Mouse (Mus musculus) CH12.LX (cell line): ENCODE results near the gene Hoxb5. TPM values are rescaled to one million over a fixed set of nuclear protein-coding genes. Genes with fewer than 3 reads are reported as not detected.

Source experiments
- DNase-seq: peaks from one replicate; pipeline ENCODE4 v3.0.0-alpha.2; 2013; ENCODE audit errors: extremely low read depth
- H3K27ac ChIP-seq: 2 replicates; pipeline ENCODE4 v1.5.1; 2012; ENCODE audit warnings: low read depth, mild to moderate bottlenecking, control low read depth, moderate library complexity; ENCODE audit not compliant: insufficient read depth
- H3K27me3 ChIP-seq: replicated peaks from 2 replicates; pipeline ENCODE3; 2012; ENCODE audit warnings: inconsistent platforms
- H3K36me3 ChIP-seq, 2 experiments: replicated peaks in 1 of 2; 2 replicates each; pipeline versions ENCODE3 to v1.6.1; 2012; ENCODE audit warnings: inconsistent platforms in 1 of 2, low read length in 1 of 2, mild to moderate bottlenecking in 1 of 2, mixed read lengths in 1 of 2, moderate library complexity in 1 of 2; ENCODE audit not compliant: control insufficient read depth in 1 of 2, insufficient read depth in 1 of 2
- H3K4me1 ChIP-seq, 2 experiments: 2 replicates each; pipeline ENCODE4 v1.6.1; 2012; ENCODE audit warnings: inconsistent platforms in 1 of 2, moderate library complexity in 1 of 2; ENCODE audit not compliant: insufficient read depth in 2 of 2, control insufficient read depth in 1 of 2
- H3K4me2 ChIP-seq: 2 replicates; pipeline ENCODE4 v1.6.1; 2012; ENCODE audit warnings: low read depth, mild to moderate bottlenecking, control low read depth; ENCODE audit not compliant: poor library complexity, insufficient read depth, severe bottlenecking
- H3K4me3 ChIP-seq, 3 experiments: fragments of 150-350 bp in 1 of 3; sonication (generic) in 1 of 3; replicated peaks in 1 of 3; 2 replicates each; pipeline versions ENCODE3 to v1.5.1; 2011 to 2012; ENCODE audit warnings: low read depth in 2 of 3, low read length in 2 of 3, mild to moderate bottlenecking in 2 of 3, moderate library complexity in 2 of 3, control low read depth in 1 of 3, improper control_type of control experiment in 1 of 3, inconsistent platforms in 1 of 3, mixed read lengths in 1 of 3; ENCODE audit not compliant: poor library complexity in 1 of 3
- H3K79me2 ChIP-seq: replicated peaks from 2 replicates; pipeline ENCODE4 v1.6.1; 2012; ENCODE audit warnings: mild to moderate bottlenecking, moderate library complexity; ENCODE audit not compliant: control insufficient read depth, poor library complexity, insufficient read depth, severe bottlenecking; ENCODE audit errors: extremely low read depth
- H3K9ac ChIP-seq: 2 replicates; pipeline ENCODE4 v1.6.1; 2012; ENCODE audit warnings: low read depth, mild to moderate bottlenecking, control low read depth, moderate library complexity; ENCODE audit not compliant: insufficient read depth
- H3K9me3 ChIP-seq: replicated peaks from 2 replicates; pipeline ENCODE3; 2012; ENCODE audit warnings: low read length, inconsistent platforms, mixed read lengths
- BHLHE40 ChIP-seq: IDR thresholded peaks from 2 replicates; pipeline ENCODE4 v1.6.1; 2011; ENCODE audit warnings: mild to moderate bottlenecking, low read depth, low read length, improper control_type of control experiment
- CHD2 ChIP-seq: IDR thresholded peaks from 2 replicates; pipeline ENCODE4 v1.6.1; 2011; ENCODE audit warnings: low read length, improper control_type of control experiment
- E2F4 ChIP-seq: IDR thresholded peaks from 2 replicates; pipeline ENCODE4 v1.6.1; 2011; ENCODE audit warnings: low read depth, low read length, improper control_type of control experiment; ENCODE audit not compliant: insufficient replicate concordance
- ELF1 ChIP-seq: IDR thresholded peaks from 2 replicates; pipeline ENCODE4 v1.6.1; 2014; ENCODE audit warnings: low read depth, mild to moderate bottlenecking, inconsistent platforms, low read length, improper control_type of control experiment
- ETS1 ChIP-seq: conservative IDR thresholded peaks from 2 replicates; pipeline ENCODE4 v1.6.1; 2012; ENCODE audit warnings: low read depth, mild to moderate bottlenecking, inconsistent platforms, low read length, improper control_type of control experiment, moderate library complexity
- GABPA ChIP-seq: IDR thresholded peaks from 2 replicates; pipeline ENCODE4 v1.6.1; 2012; ENCODE audit warnings: low read depth, low read length, improper control_type of control experiment, inconsistent platforms; ENCODE audit not compliant: insufficient replicate concordance
- HCFC1 ChIP-seq: IDR thresholded peaks from 2 replicates; pipeline ENCODE4 v1.6.1; 2012; ENCODE audit warnings: low read depth, mild to moderate bottlenecking, inconsistent platforms, low read length, improper control_type of control experiment
- IRF4 ChIP-seq: IDR thresholded peaks from 2 replicates; pipeline ENCODE4 v1.6.1; 2014; ENCODE audit warnings: low read depth, mild to moderate bottlenecking, inconsistent platforms, low read length, improper control_type of control experiment
- MAX ChIP-seq: IDR thresholded peaks from 2 replicates; pipeline ENCODE4 v1.6.1; 2011; ENCODE audit warnings: low read length, improper control_type of control experiment
- MAZ ChIP-seq: IDR thresholded peaks from 2 replicates; pipeline ENCODE4 v1.6.1; 2012; ENCODE audit warnings: low read depth, mild to moderate bottlenecking, inconsistent platforms, low read length, improper control_type of control experiment, moderate library complexity
- MEF2A ChIP-seq: IDR thresholded peaks from 2 replicates; pipeline ENCODE4 v1.6.1; 2014; ENCODE audit warnings: low read depth, mild to moderate bottlenecking, inconsistent platforms, low read length, improper control_type of control experiment, borderline replicate concordance
- MXI1 ChIP-seq: IDR thresholded peaks from 2 replicates; pipeline ENCODE4 v1.6.1; 2011; ENCODE audit warnings: mild to moderate bottlenecking, low read depth, low read length, improper control_type of control experiment
- NELFE ChIP-seq: IDR thresholded peaks from 2 replicates; pipeline ENCODE4 v1.6.1; 2011; ENCODE audit warnings: low read depth, low read length, improper control_type of control experiment
- NRF1 ChIP-seq: IDR thresholded peaks from 2 replicates; pipeline ENCODE4 v1.6.1; 2014; ENCODE audit warnings: low read depth, mild to moderate bottlenecking, inconsistent platforms, low read length, improper control_type of control experiment, moderate library complexity
- RAD21 ChIP-seq: IDR thresholded peaks from 2 replicates; pipeline ENCODE4 v1.6.1; 2011; ENCODE audit warnings: low read depth, mild to moderate bottlenecking, low read length, improper control_type of control experiment, moderate library complexity
- TCF12 ChIP-seq: IDR thresholded peaks from 2 replicates; pipeline ENCODE4 v1.6.1; 2014; ENCODE audit warnings: low read depth, mild to moderate bottlenecking, inconsistent platforms, low read length, improper control_type of control experiment
- USF1 ChIP-seq: IDR thresholded peaks from 2 replicates; pipeline ENCODE4 v1.6.1; 2014; ENCODE audit warnings: low read depth, mild to moderate bottlenecking, inconsistent platforms, low read length, improper control_type of control experiment
- USF2 ChIP-seq: conservative IDR thresholded peaks from 2 replicates; pipeline ENCODE4 v1.6.1; 2011; ENCODE audit warnings: low read depth, low read length, improper control_type of control experiment
- ZC3H11A ChIP-seq: IDR thresholded peaks from 2 replicates; pipeline ENCODE4 v1.6.1; 2012; ENCODE audit warnings: low read depth, mild to moderate bottlenecking, inconsistent platforms, low read length, improper control_type of control experiment
- ZMIZ1 ChIP-seq: IDR thresholded peaks from 2 replicates; pipeline ENCODE4 v1.6.1; 2012; ENCODE audit warnings: low read depth, mild to moderate bottlenecking, inconsistent platforms, low read length, improper control_type of control experiment
- ZNF384 ChIP-seq: IDR thresholded peaks from 2 replicates; pipeline ENCODE4 v1.6.1; 2012; ENCODE audit warnings: low read depth, low read length, improper control_type of control experiment, inconsistent platforms
- dilution Hi-C: fragments of 300-500 bp; cut with MboI; formaldehyde crosslinking; loops from 2 replicates; pipeline ENCODE4 v1.14.3; 2020; ENCODE audit warnings: low sequenced_read_pairs; ENCODE audit not compliant: extremely low pct_unique_long_range_greater_than_20kb, extremely low pct_ligation_motif_present
- in situ Hi-C: fragments of 300-500 bp; cut with MboI; formaldehyde crosslinking; loops from 3 replicates; pipeline ENCODE4 v1.14.3; 2019; ENCODE audit warnings: low sequenced_read_pairs, low pct_ligation_motif_present, low pct_unique_long_range_greater_than_20kb, mixed read lengths
- polyA plus RNA-seq: library from polyadenylated mRNA; unstranded; fragments of >175 nt; gene quantifications from 2 replicates; pipeline ENCODE4 v1.2.1, GENCODE M21; 2012; ENCODE audit warnings: low read depth; ENCODE audit not compliant: insufficient read length
- total RNA-seq, 2 experiments: library from RNA; depleted of rRNA; stranded (reverse); fragments of 300-350 nt in 1 of 2; fragments of >200 nt in 1 of 2; gene quantifications; 2 replicates each; pipeline ENCODE4 v1.2.3; 2012 to 2014

Hoxb5 gene
- total and polyA plus RNA-seq, 3 experiments: 0.08 to 0.13 TPM; not detected in 1

- no peaks in the 10 kb centered on the region for H3K79me2 ChIP-seq
- peaks cover 2 to 39% of the 10 kb centered on the region in 2 experiments; a peak in 2 of 4 replicates for H3K4me1 ChIP-seq
- dilution Hi-C loops: no loop called here
- peak overlapping the region; percentile 19 for H3K9ac ChIP-seq
- no peaks in the 10 kb centered on the region for H3K36me3 ChIP-seq
- peaks cover 86% of the 10 kb centered on the region for H3K27me3 ChIP-seq
- H3K4me2 ChIP-seq: peak overlapping the region; percentile 91
- DNase-seq: no peak
- H3K4me3 ChIP-seq: peak overlapping the region; percentile 31 to 51 (median 36)
- H3K9me3 ChIP-seq: peaks cover 8% of the 10 kb centered on the region
- no peak overlapping the region for H3K27ac ChIP-seq
- in situ Hi-C loops: loop anchor here (10.0 kb wide), 1 partner anchor 570 kb away; no protein-coding TSS in a partner anchor
- TF ChIP-seq CHD2 (peak; percentile 27; the same call in 1 of the 2 replicates), MAZ (peak; percentile 72), MEF2A (no peak), IRF4 (no peak), HCFC1 (no peak), MXI1 (0 out of 2 replicates have a peak, but pooled peaks have one; percentile 22), NRF1 (no peak), ZNF384 (peak; percentile 82), ELF1 (0 out of 2 replicates have a peak, but pooled peaks have one; percentile 30)
Observed at GRCm38 (mm10) chr11:96295092-96295835, 7.9 kb upstream of the Hoxb5 start.

DNA sequence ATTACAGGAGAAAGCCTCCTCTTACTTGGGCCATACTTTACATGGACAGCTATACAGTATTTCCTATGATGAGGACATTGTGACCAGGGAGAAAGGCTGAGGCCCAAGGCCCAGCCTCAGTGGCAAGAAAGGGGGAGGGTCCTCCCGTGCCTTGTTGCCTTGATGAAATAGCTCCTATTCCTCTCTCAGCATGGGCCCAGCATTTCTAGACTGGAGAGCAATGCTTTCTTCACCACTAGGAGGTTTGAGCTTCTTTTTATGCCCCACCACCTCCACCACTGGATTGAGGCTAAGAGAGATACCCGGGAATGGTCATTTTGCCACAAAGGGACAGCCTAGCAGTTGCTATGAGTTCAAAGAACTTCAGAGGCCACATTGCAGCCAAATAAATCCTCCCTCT is 6.1 kb upstream of the Hoxb5 start:
- peaks cover 80% of the 10 kb centered on the region for H3K27me3 ChIP-seq
- no peak overlapping the region for H3K27ac ChIP-seq
- no peak overlapping the region for H3K4me2 ChIP-seq
- no peaks in the 10 kb centered on the region for H3K79me2 ChIP-seq
- H3K4me3 ChIP-seq: no peak overlapping the region
- DNase-seq: no peak
- dilution Hi-C loops: no loop called here
- H3K9me3 ChIP-seq: peaks cover 16% of the 10 kb centered on the region
- no peak for TF ChIP-seq IRF4
- TF ChIP-seq MAX: no peak
- TF ChIP-seq USF1: no peak
- TF ChIP-seq ZC3H11A: no peak
- TF ChIP-seq NELFE: no peak
- TF ChIP-seq RAD21: no peak
- no peak for TF ChIP-seq HCFC1
- no peak for TF ChIP-seq MEF2A
- no peak for TF ChIP-seq E2F4
- TF ChIP-seq GABPA: no peak
- no peak for TF ChIP-seq MAZ
- no peak for TF ChIP-seq USF2
- no peak for TF ChIP-seq ZNF384
- no peak for TF ChIP-seq BHLHE40
- no peak for TF ChIP-seq ETS1
- TF ChIP-seq ZMIZ1: no peak
- TF ChIP-seq TCF12: no peak
- TF ChIP-seq, all 38 proteins: peak for 0
- no peak overlapping the region for H3K9ac ChIP-seq
- in situ Hi-C loops: loop anchor here (10.0 kb wide), 1 partner anchor 568 kb away; no protein-coding TSS in a partner anchor
- no peaks in the 10 kb centered on the region for H3K36me3 ChIP-seq
- H3K4me1 ChIP-seq: peaks cover 0 to 39% of the 10 kb centered on the region in 2 experiments; a peak in 2 of 4 replicates
